Mouse (Mus musculus) right cerebral cortex, postnatal 36 days (tissue): ENCODE data around the gene Med15.

ENCODE experiments used
- DNase-seq, 2 experiments: peaks; one replicate each; pipeline ENCODE4 v3.0.0; 2022; ENCODE audit warnings: low spot score in 2 of 2, mixed read lengths in 1 of 2

Gene Med15

GRCm38 (mm10) chr16:17732431-17732830, 260 bp downstream of the Med15 start:
- no peak for DNase-seq

- no peak for DNase-seq
Observed at GRCm38 (mm10) chr16:17732021-17732420, 670 bp downstream of the Med15 start.

- DNase-seq = no peak
Observed at GRCm38 (mm10) chr16:17729974-17730373, 2.7 kb downstream of the Med15 start.

- DNase-seq = no peak
Observed at GRCm38 (mm10) chr16:17727179-17727861, 5.4 kb downstream of the Med15 start.

- no peak for DNase-seq
Observed at GRCm38 (mm10) chr16:17724448-17724847, 8.2 kb downstream of the Med15 start.

GRCm38 (mm10) chr16:17723325-17723626, 9.4 kb downstream of the Med15 start:
- no peak for DNase-seq

GRCm38 (mm10) chr16:17722461-17723324, 10.0 kb downstream of the Med15 start:
- peak; percentile 83 to 90 for DNase-seq

- peak in 1 of 2 experiments; percentile 18 for DNase-seq
Observed at GRCm38 (mm10) chr16:17721822-17722460, 10.8 kb downstream of the Med15 start.

GRCm38 (mm10) chr16:17721114-17721808, 11.4 kb downstream of the Med15 start:
- DNase-seq = no peak

- no peak for DNase-seq
Observed at GRCm38 (mm10) chr16:17717791-17718190, 14.9 kb downstream of the Med15 start.

- no peak for DNase-seq
Observed at GRCm38 (mm10) chr16:17707541-17707940, 25.1 kb downstream of the Med15 start.

GRCm38 (mm10) chr16:17701043-17701405, 31.7 kb downstream of the Med15 start:
- no peak for DNase-seq

- no peak for DNase-seq
Observed at GRCm38 (mm10) chr16:17700386-17701042, 32.2 kb downstream of the Med15 start.

- no peak for DNase-seq
Observed at GRCm38 (mm10) chr16:17694860-17695259, 37.8 kb downstream of the Med15 start.

GRCm38 (mm10) chr16:17669886-17670285, 62.8 kb downstream of the Med15 start:
- DNase-seq = no peak

- DNase-seq = no peak
Observed at GRCm38 (mm10) chr16:17665568-17665967, 67.1 kb downstream of the Med15 start.

- DNase-seq = no peak
Observed at GRCm38 (mm10) chr16:17656212-17656871, 76.3 kb downstream of the Med15 start.

- DNase-seq = no peak
Observed at GRCm38 (mm10) chr16:17654188-17654795, 78.4 kb downstream of the Med15 start.

- no peak for DNase-seq
Observed at GRCm38 (mm10) chr16:17653601-17654000, 79.1 kb downstream of the Med15 start.

- DNase-seq = no peak
Observed at GRCm38 (mm10) chr16:17652607-17653006, 80.1 kb downstream of the Med15 start.

- DNase-seq = no peak
Observed at GRCm38 (mm10) chr16:17650711-17651110, 82.0 kb downstream of the Med15 start.
